8 mouse cellular contexts compared by ENCODE assay signal in the genomic region with DNA sequence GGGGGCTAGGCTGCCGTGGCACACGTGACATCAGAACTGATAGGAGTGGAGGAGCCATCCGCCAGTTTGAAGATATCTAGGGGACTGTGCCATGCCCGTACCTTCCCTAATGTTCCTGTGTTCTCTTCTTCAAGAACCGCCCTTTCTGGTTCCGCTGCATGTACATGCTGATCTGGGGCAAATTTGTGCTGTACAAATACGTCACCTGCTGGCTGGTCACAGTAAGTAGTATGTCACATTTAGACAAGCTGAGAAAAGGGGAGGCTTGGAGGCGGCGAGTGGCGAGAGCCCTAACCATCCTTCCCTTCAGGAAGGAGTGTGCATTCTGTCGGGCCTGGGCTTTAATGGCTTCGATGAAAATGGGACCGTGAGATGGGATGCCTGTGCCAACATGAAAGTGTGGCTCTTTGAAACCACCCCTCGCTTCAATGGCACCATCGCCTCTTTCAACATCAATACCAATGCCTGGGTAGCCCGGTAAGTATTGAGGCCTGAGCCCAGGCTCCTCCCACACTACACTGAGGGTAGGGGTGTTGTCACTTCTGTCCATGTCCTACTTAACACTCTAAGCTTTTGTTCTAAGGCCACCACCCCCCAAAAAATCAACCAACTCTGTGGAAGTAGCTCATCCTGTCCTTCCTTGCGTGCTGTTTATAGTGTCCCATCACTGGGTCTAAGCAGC. TPM values are rescaled to one million over a fixed set of nuclear protein-coding genes. Genes with fewer than 3 reads are reported as not detected.
DNase-seq lines count a peak whose midpoint lies in the region; ATAC-seq and TF ChIP-seq lines count a peak whose summit lies in the region.
"Had no signal": no experiment of that assay in that cellular context is flagged by ENCODE, and none has a peak within 500 bp of the region (broad histone marks: within the 10 kb centered on the region; RNA-seq: fewer than 3 reads in every experiment).

No protein-coding gene starts in this region.

- H3K4me1 ChIP-seq in forebrain, embryonic 13.5 days: no peaks in the 10 kb centered on the region

- peak; percentile 34; the same call in 1 of the 2 replicates for ATAC-seq in forebrain, embryonic 13.5 days
- 0 out of 2 replicates have a peak, but pooled peaks have one; percentile 12 for ATAC-seq in megakaryocyte-erythroid progenitor cell, adult 5-6 weeks (replicated peaks; ENCODE audit: low FRiP score, low TSS enrichment, poor library complexity, severe bottlenecking)
- no peak for ATAC-seq in inflammation-experienced regulatory T-cells, adult 6 months

- H3K9ac ChIP-seq in forebrain, embryonic 13.5 days: no peak overlapping the region

- H3K27ac ChIP-seq in layer of hippocampus, adult 2 months: peak overlapping the region; percentile 81; the same call in 1 of the 2 replicates
- no peak overlapping the region for H3K27ac ChIP-seq in forebrain, embryonic 13.5 days

- no peaks in the 10 kb centered on the region for H3K27me3 ChIP-seq in forebrain, embryonic 13.5 days

- 95% methylated on average over 17 of the region's 17 CpGs for WGBS in forebrain, embryonic 13.5 days

- no peak for DNase-seq in layer of hippocampus, adult 2 months (ENCODE audit: low spot score in 2 of 2)
- no peak for DNase-seq in layer of hippocampus, adult 18-20 months (ENCODE audit: low spot score in 2 of 2)
- peak; percentile 45 for DNase-seq in brain, adult 2 months (ENCODE audit: low read depth, low spot score)
- no peak for DNase-seq in left cerebral cortex, adult 8-10 months (ENCODE audit: low spot score in 2 of 2)

- H3K4me2 ChIP-seq in forebrain, embryonic 13.5 days: no peak overlapping the region

- H3K36me3 ChIP-seq in forebrain, embryonic 13.5 days (ENCODE audit: poor library complexity, severe bottlenecking): peaks cover 76% of the 10 kb centered on the region

- H3K9me3 ChIP-seq in forebrain, embryonic 13.5 days (replicated peaks): no peaks in the 10 kb centered on the region
- H3K9me3 ChIP-seq: G1E had no signal

- H3K4me3 ChIP-seq in layer of hippocampus, adult 2 months: no peak overlapping the region
- H3K4me3 ChIP-seq in forebrain, embryonic 13.5 days: no peak overlapping the region

- TF ChIP-seq CTCF in layer of hippocampus, adult 2 months (conservative IDR thresholded peaks at IDR 0.05): no peak

RNA-seq across cellular contexts. Expression of a gene that starts 9.7 kb away (rescaled TPM):
- total RNA-seq in layer of hippocampus, adult 2 months (2021): 10 to 100 TPM; 58.0 to 58.7 TPM
- 10 to 100 TPM; 52.6 to 58.2 TPM for total RNA-seq in layer of hippocampus, adult 18-20 months (2021)
- 194 and 209 TPM in 2 replicates for polyA plus RNA-seq in forebrain, embryonic 13.5 days (2015; fragmentation: Nextera tagmentation; extraction: Ambion mirVana)
- total RNA-seq in megakaryocyte-erythroid progenitor cell, adult 5-6 weeks (2014; fragmentation: Nextera tagmentation): 242 and 387 TPM in 2 replicates
- 375 and 422 TPM in 2 replicates for total RNA-seq in megakaryocyte-erythroid progenitor cell, adult 5-6 weeks (2017)
- 10 to 100 TPM; 41.0 to 48.1 (median 43.4) TPM for total RNA-seq in left cerebral cortex, adult 8-10 months (2022)
- 100 to 1,000 TPM; 373 to 490 (median 480) TPM for polyA plus RNA-seq in inflammation-experienced regulatory T-cells, adult 6 months (2017; shearing (Covaris generic))

RNA-seq across cellular contexts. Expression of a gene that starts 9.9 kb away (rescaled TPM):
- 100 to 1,000 TPM; 121 to 124 TPM for total RNA-seq in layer of hippocampus, adult 2 months (2021)
- total RNA-seq in layer of hippocampus, adult 18-20 months (2021): 100 to 1,000 TPM; 115 to 123 TPM
- 289 and 292 TPM in 2 replicates for polyA plus RNA-seq in forebrain, embryonic 13.5 days (2015; fragmentation: Nextera tagmentation; extraction: Ambion mirVana)
- 467 and 537 TPM in 2 replicates for total RNA-seq in megakaryocyte-erythroid progenitor cell, adult 5-6 weeks (2014; fragmentation: Nextera tagmentation)
- 474 and 558 TPM in 2 replicates for total RNA-seq in megakaryocyte-erythroid progenitor cell, adult 5-6 weeks (2017)
- total RNA-seq in left cerebral cortex, adult 8-10 months (2022): 100 to 1,000 TPM; 111 to 126 (median 116) TPM
- polyA plus RNA-seq in inflammation-experienced regulatory T-cells, adult 6 months (2017; shearing (Covaris generic)): 10 to 100 TPM; 60.8 to 70.7 (median 70.0) TPM

RNA-seq across cellular contexts. Expression of a gene that starts 36.3 kb away (rescaled TPM):
- total RNA-seq in layer of hippocampus, adult 2 months (2021): 1 to 10 TPM; 5.5 to 6.6 TPM
- 1 to 10 TPM; 4.1 to 4.6 TPM for total RNA-seq in layer of hippocampus, adult 18-20 months (2021)
- polyA plus RNA-seq in forebrain, embryonic 13.5 days (2015; fragmentation: Nextera tagmentation; extraction: Ambion mirVana): 2.5 and 3.8 TPM in 2 replicates
- 65.4 and 76.0 TPM in 2 replicates for total RNA-seq in megakaryocyte-erythroid progenitor cell, adult 5-6 weeks (2014; fragmentation: Nextera tagmentation)
- 189 and 237 TPM in 2 replicates for total RNA-seq in megakaryocyte-erythroid progenitor cell, adult 5-6 weeks (2017)
- 10 to 100 TPM in 2 of 4 experiments, 1 to 10 TPM in 2; 2.3 to 15.0 (median 7.9) TPM for total RNA-seq in left cerebral cortex, adult 8-10 months (2022)
- 100 to 1,000 TPM; 143 to 191 (median 176) TPM for polyA plus RNA-seq in inflammation-experienced regulatory T-cells, adult 6 months (2017; shearing (Covaris generic))

RNA-seq across cellular contexts. Expression of a gene that starts 38.9 kb away (rescaled TPM):
- 100 to 1,000 TPM; 295 to 339 TPM for total RNA-seq in layer of hippocampus, adult 2 months (2021)
- total RNA-seq in layer of hippocampus, adult 18-20 months (2021): 100 to 1,000 TPM; 358 to 368 TPM
- polyA plus RNA-seq in forebrain, embryonic 13.5 days (2015; fragmentation: Nextera tagmentation; extraction: Ambion mirVana): 675 and 699 TPM in 2 replicates
- 110 and 141 TPM in 2 replicates for total RNA-seq in megakaryocyte-erythroid progenitor cell, adult 5-6 weeks (2014; fragmentation: Nextera tagmentation)
- 66.5 and 83.5 TPM in 2 replicates for total RNA-seq in megakaryocyte-erythroid progenitor cell, adult 5-6 weeks (2017)
- 100 to 1,000 TPM; 301 to 323 (median 310) TPM for total RNA-seq in left cerebral cortex, adult 8-10 months (2022)
- 100 to 1,000 TPM; 415 to 626 (median 536) TPM for polyA plus RNA-seq in inflammation-experienced regulatory T-cells, adult 6 months (2017; shearing (Covaris generic))

RNA-seq across cellular contexts. Expression of a gene that starts 39.4 kb away (rescaled TPM):
- total RNA-seq in layer of hippocampus, adult 2 months (2021): 10 to 100 TPM; 31.0 to 32.6 TPM
- 10 to 100 TPM; 25.2 to 29.2 TPM for total RNA-seq in layer of hippocampus, adult 18-20 months (2021)
- polyA plus RNA-seq in forebrain, embryonic 13.5 days (2015; fragmentation: Nextera tagmentation; extraction: Ambion mirVana): 34.8 and 36.6 TPM in 2 replicates
- 78.8 and 91.1 TPM in 2 replicates for total RNA-seq in megakaryocyte-erythroid progenitor cell, adult 5-6 weeks (2014; fragmentation: Nextera tagmentation)
- total RNA-seq in megakaryocyte-erythroid progenitor cell, adult 5-6 weeks (2017): 53.1 and 89.0 TPM in 2 replicates
- 10 to 100 TPM; 22.6 to 34.6 (median 26.1) TPM for total RNA-seq in left cerebral cortex, adult 8-10 months (2022)
- 10 to 100 TPM; 20.3 to 27.2 (median 24.9) TPM for polyA plus RNA-seq in inflammation-experienced regulatory T-cells, adult 6 months (2017; shearing (Covaris generic))

Comparison
In these comparisons a context has a peak if more than half of its experiments do, and no peak if none do; other contexts are left out.
1. RNA of a gene that starts 9.7 kb away (total RNA-seq): 242 to 422 TPM in megakaryocyte-erythroid progenitor cell, adult 5-6 weeks; 58.0 to 58.7 TPM in layer of hippocampus, adult 2 months, 52.6 to 58.2 TPM in layer of hippocampus, adult 18-20 months and 41.0 to 48.1 TPM in left cerebral cortex, adult 8-10 months; every median in the first group is over 4 times any median in the second.
2. RNA of a gene that starts 36.3 kb away (total RNA-seq): 65.4 to 237 TPM in megakaryocyte-erythroid progenitor cell, adult 5-6 weeks; 2.3 to 15.0 TPM in left cerebral cortex, adult 8-10 months, 5.5 to 6.6 TPM in layer of hippocampus, adult 2 months and 4.1 to 4.6 TPM in layer of hippocampus, adult 18-20 months; every median in the first group is over 4 times any median in the second.